Mouse (Mus musculus) stomach, postnatal 0 days (tissue): Measurements from ENCODE around the gene Hnrnph1.

Source experiments
- CTCF ChIP-seq: IDR thresholded peaks from 2 replicates; pipeline ENCODE4 v1.5.1; 2016; ENCODE audit warnings: antibody characterized with exemption, low read depth, mild to moderate bottlenecking, moderate library complexity
- EP300 ChIP-seq: optimal IDR thresholded peaks from 2 replicates; pipeline ENCODE3; 2016; ENCODE audit warnings: antibody characterized with exemption

- TF ChIP-seq CTCF (no peak), EP300 (no peak)
These were observed 2.3 kb upstream of the Hnrnph1 start for GRCm38 (mm10) chr11:50374286-50375015.
